Mouse (Mus musculus) liver, embryonic 16.5 days (tissue): ENCODE measurements around the gene Rc3h2. TPM values are rescaled to one million over a fixed set of nuclear protein-coding genes. Genes with fewer than 3 reads are reported as not detected.
A peak's percentile ranks its signal among the peaks of the same experiment; 100 is the strongest.

ENCODE experiments used
- ATAC-seq: fragments of 200-750 bp; cut with Nextera tagmentation; 2 replicates; pipeline ENCODE4 v1.8.0; 2017; ENCODE audit warnings: low read depth, mild to moderate bottlenecking, moderate number of reproducible peaks, moderate library complexity
- H3K27ac ChIP-seq: fragments of 300-500 bp; sonication (generic); 2 replicates; pipeline ENCODE4 v1.5.1; 2014; ENCODE audit warnings: mild to moderate bottlenecking, low read length
- H3K27me3 ChIP-seq: fragments of 300-500 bp; sonication (generic); 2 replicates; pipeline ENCODE4 v1.6.1; 2014; ENCODE audit warnings: low read depth, low read length, mixed read lengths; ENCODE audit not compliant: control insufficient read depth, insufficient read depth
- H3K36me3 ChIP-seq: fragments of 300-500 bp; sonication (generic); 2 replicates; pipeline ENCODE4 v1.6.1; 2014; ENCODE audit warnings: mild to moderate bottlenecking; ENCODE audit not compliant: control insufficient read depth, insufficient read depth
- H3K4me1 ChIP-seq: fragments of 300-500 bp; sonication (generic); 2 replicates; pipeline ENCODE4 v1.6.1; 2014; ENCODE audit warnings: low read depth, low read length, mixed read lengths; ENCODE audit not compliant: control insufficient read depth
- H3K4me2 ChIP-seq: fragments of 300-500 bp; sonication (generic); 2 replicates; pipeline ENCODE4 v1.6.1; 2014; ENCODE audit warnings: low read depth, low read length, mixed read lengths
- H3K4me3 ChIP-seq: fragments of 300-500 bp; sonication (generic); 2 replicates; pipeline ENCODE4 v1.5.1; 2014; ENCODE audit warnings: low read depth, mild to moderate bottlenecking, low read length
- H3K9ac ChIP-seq: fragments of 300-500 bp; sonication (generic); 2 replicates; pipeline ENCODE4 v1.6.1; 2014; ENCODE audit warnings: low read depth, low read length
- H3K9me3 ChIP-seq: fragments of 300-500 bp; sonication (generic); replicated peaks from 2 replicates; pipeline ENCODE4 v1.6.1; 2016; ENCODE audit warnings: low read length; ENCODE audit not compliant: control insufficient read depth
- WGBS: fragments of 180-500 bp; shearing (Covaris S2); extraction: QIAGEN DNeasy Blood & Tissue Kit; methylation state at CpG from one replicate; pipeline ENCODE4 v1.1.7; 2014; ENCODE audit not compliant: insufficient replicate concordance; 5-methylcytosine and 5-hydroxymethylcytosine counted together
- polyA plus RNA-seq: library from polyadenylated mRNA; unstranded; fragments of >200 nt; fragmentation: Nextera tagmentation; extraction: Ambion mirVana; gene quantifications from 2 replicates; pipeline ENCODE4 v1.2.1, GENCODE M21; 2015

Gene Rc3h2
- polyA plus RNA-seq, 1 experiment from 2014 or later = 4.2 TPM

GRCm38 (mm10) chr2:37358633-37359540 lies 63.8 kb downstream of the Rc3h2 start, which contains the start of gene Pdcl:
Gene Pdcl (minus strand): TSS chr2:37359332.
- Histone ChIP-seq H3K4me3 (peak within 1 kb of the TSS; percentile 97), H3K27ac (peak within 1 kb of the TSS; percentile 100), H3K4me2 (peak within 1 kb of the TSS; percentile 87), H3K4me1 (peaks cover 9% of the 10 kb centered on the region), H3K36me3 (peaks cover 10% of the 10 kb centered on the region; the same call in 1 of the 2 replicates), H3K9me3 (no peaks in the 10 kb centered on the region), H3K27me3 (no peaks in the 10 kb centered on the region), H3K9ac (peak within 1 kb of the TSS; percentile 84)
- peak; percentile 99 for ATAC-seq
- under 1% methylated on average over 42 of the region's 42 CpGs for WGBS

DNA sequence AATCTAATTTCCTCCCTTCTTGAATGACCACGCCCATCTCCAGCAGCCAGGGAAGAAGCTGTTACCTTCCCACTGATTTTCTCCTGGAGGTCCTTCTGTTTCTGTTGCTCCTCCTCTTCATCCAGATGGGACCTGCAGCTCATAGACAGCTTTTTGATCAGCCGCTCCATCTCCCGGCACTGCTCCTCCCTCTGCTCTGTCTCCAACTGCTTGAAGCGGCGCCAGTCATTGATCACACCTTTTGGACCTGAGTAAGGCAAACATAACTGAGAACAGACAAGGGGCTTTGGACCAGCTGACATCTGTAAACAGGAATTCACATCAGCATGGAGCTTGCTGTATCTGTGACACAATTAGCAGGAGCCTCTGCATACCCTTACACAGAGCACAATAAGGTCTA lies 67.1 kb downstream of the Rc3h2 start:
- WGBS = 91% methylated on average over 5 of the region's 5 CpGs
- no peak for ATAC-seq
- Histone ChIP-seq H3K4me1 (peaks cover 9% of the 10 kb centered on the region), H3K4me3 (no peak overlapping the region), H3K27me3 (no peaks in the 10 kb centered on the region), H3K4me2 (no peak overlapping the region), H3K9ac (no peak overlapping the region), H3K27ac (no peak overlapping the region), H3K36me3 (peaks cover 31% of the 10 kb centered on the region), H3K9me3 (no peaks in the 10 kb centered on the region)

DNA sequence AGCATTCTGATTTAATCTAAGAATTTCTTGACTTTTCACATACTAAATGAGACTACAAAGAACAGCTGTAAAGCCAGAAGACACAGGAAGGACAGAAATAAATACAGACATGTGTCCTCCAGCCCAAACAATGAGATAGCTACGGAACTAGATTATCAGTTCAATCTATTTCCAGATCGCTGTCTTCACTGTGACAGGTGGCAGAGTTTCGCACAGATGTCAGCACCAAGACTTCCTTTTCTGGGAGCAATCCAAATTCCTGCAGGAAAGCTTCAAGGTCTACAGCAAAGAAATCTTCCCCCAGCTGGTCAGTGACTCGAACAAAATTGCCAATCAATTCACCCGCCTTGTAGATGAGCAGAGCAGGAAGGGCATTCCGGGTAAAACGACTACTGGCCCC lies 71.0 kb downstream of the Rc3h2 start:
- H3K9me3 ChIP-seq = no peaks in the 10 kb centered on the region
- H3K4me2 ChIP-seq = no peak overlapping the region
- no peak overlapping the region for H3K9ac ChIP-seq
- no peak for ATAC-seq
- H3K27ac ChIP-seq = no peak overlapping the region
- WGBS = 71% methylated on average over 7 of the region's 7 CpGs
- peaks cover 31% of the 10 kb centered on the region for H3K36me3 ChIP-seq
- H3K4me3 ChIP-seq = no peak overlapping the region
- no peaks in the 10 kb centered on the region for H3K27me3 ChIP-seq
- no peaks in the 10 kb centered on the region for H3K4me1 ChIP-seq

DNA sequence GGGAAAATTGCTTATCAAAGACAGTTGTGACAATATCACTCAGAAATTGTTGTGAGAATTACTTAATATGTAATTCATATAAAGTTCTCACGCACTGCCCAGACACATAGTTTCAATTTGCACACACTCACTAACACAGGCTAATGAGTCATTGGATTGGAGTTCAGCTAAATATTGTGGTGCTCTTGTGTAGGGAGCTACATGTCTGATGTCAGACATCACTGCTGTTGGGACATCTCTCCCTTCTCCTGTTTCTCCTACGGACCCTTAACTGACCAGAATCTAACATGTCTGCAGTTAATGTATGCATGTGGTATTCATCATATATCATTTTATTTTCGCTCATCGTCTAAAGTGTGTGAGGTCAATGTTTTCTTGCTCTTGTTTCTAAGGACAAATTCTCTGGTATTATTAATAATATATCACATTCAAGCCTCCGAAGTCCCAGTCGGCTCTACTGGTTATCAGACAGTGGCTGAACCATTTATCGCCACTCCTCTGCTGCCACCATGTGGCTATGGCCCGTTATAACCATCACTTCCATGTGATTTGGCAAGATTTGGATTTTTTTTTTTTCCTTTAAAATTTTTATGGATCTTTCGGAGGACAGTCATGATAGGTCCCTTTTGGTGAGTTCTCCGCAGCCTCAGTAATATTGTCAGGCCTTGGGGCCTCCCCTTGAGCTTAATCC lies 84.1 kb downstream of the Rc3h2 start:
- Histone ChIP-seq H3K9me3 (no peaks in the 10 kb centered on the region), H3K9ac (no peak overlapping the region), H3K27ac (no peak overlapping the region), H3K4me1 (no peaks in the 10 kb centered on the region), H3K4me3 (no peak overlapping the region), H3K27me3 (no peaks in the 10 kb centered on the region), H3K36me3 (no peaks in the 10 kb centered on the region), H3K4me2 (no peak overlapping the region)
- no peak for ATAC-seq
- WGBS = 51% methylated on average over 10 of the region's 10 CpGs

DNA sequence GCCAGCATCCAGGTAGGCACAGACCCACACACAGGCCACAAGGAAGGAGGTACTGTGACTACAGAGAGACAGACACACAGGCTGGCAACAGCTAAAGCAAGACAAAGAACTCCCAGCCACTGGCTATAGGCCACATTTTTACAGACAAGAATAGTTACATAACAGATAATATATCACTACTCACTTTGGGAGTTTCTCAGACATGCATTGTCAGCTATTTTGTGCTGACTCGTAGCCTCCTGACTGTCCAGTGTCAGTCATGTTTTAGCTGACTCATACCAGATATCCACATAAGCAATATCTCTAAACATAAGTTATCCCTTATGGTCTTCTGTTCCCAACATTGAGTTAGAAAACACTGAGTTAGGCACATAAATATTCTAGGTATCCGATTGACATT lies 89.4 kb downstream of the Rc3h2 start:
- Histone ChIP-seq H3K36me3 (no peaks in the 10 kb centered on the region), H3K27ac (no peak overlapping the region), H3K27me3 (no peaks in the 10 kb centered on the region), H3K9me3 (no peaks in the 10 kb centered on the region), H3K4me1 (no peaks in the 10 kb centered on the region), H3K9ac (no peak overlapping the region), H3K4me2 (no peak overlapping the region), H3K4me3 (no peak overlapping the region)
- WGBS = 55% methylated on average over 2 of the region's 2 CpGs
- ATAC-seq = no peak

DNA sequence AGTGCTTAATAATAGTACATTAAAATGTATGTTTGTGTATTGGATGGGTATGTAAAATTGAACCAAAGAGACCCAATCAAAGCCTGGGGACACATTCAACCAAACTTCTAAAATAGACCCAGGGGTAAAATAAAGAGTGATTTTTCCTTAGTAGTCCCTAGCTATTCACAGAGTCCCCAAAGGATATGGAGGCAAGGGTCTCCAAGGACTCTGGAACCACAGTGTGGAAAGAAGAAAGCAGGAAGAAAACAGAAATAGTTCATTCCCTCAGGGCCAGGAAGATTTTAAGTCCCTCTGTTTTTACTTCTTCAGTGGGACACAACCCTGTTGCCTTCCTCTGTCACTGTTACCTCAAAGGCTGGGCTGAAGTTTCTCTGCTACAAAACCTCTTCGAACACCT lies 96.5 kb downstream of the Rc3h2 start, which contains the start of gene Olfr368:
Olfr368 (plus strand) TSS at position 301 of the 400 bp plus-strand sequence.
- H3K4me1 ChIP-seq = no peaks in the 10 kb centered on the region
- no peak within 1 kb of the TSS for H3K9ac ChIP-seq
- H3K36me3 ChIP-seq = no peaks in the 10 kb centered on the region
- H3K9me3 ChIP-seq = no peaks in the 10 kb centered on the region
- H3K27ac ChIP-seq = no peak within 1 kb of the TSS
- ATAC-seq = no peak
- no peaks in the 10 kb centered on the region for H3K27me3 ChIP-seq
- H3K4me3 ChIP-seq = no peak within 1 kb of the TSS
- no peak within 1 kb of the TSS for H3K4me2 ChIP-seq
- 53% methylated on average over 1 of the region's 1 CpGs for WGBS

Other genes starting within 250 kb of the Rc3h2 start
- not detected in 2 replicates for gene Olfr365, start 234.7 kb downstream of the Rc3h2 start, polyA plus RNA-seq
- gene Olfr366, start 211.3 kb downstream of the Rc3h2 start, polyA plus RNA-seq = not detected in 2 replicates
- gene Olfr368, start 96.4 kb downstream of the Rc3h2 start, polyA plus RNA-seq = not detected in 2 replicates
- gene Pdcl, start 63.6 kb downstream of the Rc3h2 start, polyA plus RNA-seq = 10.2 and 11.2 TPM in 2 replicates
- gene Zbtb26, start 20.2 kb upstream of the Rc3h2 start, polyA plus RNA-seq = 1.8 TPM in 2 replicates
- 2.9 and 3.1 TPM in 2 replicates for gene Zbtb6, start 20.3 kb upstream of the Rc3h2 start, polyA plus RNA-seq
- 7.2 TPM in 2 replicates for gene Rabgap1, start 20.4 kb upstream of the Rc3h2 start, polyA plus RNA-seq
- gene Gpr21, start 93.4 kb upstream of the Rc3h2 start, polyA plus RNA-seq = 0.12 and 0.34 TPM in 2 replicates